Mouse (Mus musculus): ENCODE data around the gene Map3k1. TPM values are rescaled to one million over a fixed set of nuclear protein-coding genes. Genes with fewer than 3 reads are reported as not detected.

Map3k1 gene
- polyA plus RNA-seq, 1 experiment from 2014 or later: 13.3 TPM

GRCm38 (mm10) chr13:111786584-111786983, 22.2 kb downstream of the Map3k1 start:
- H3K9ac ChIP-seq (ENCODE audit: low read length): no peak overlapping the region
- no peak for ATAC-seq (ENCODE audit: low FRiP score, low TSS enrichment)
- peaks cover 6% of the 10 kb centered on the region for H3K4me1 ChIP-seq (replicated peaks; ENCODE audit: control insufficient read depth, insufficient read depth)

GRCm38 (mm10) chr13:111783451-111783850, 25.3 kb downstream of the Map3k1 start:
- Histone ChIP-seq H3K36me3 (ENCODE audit: control insufficient read depth, insufficient read depth, low read length) (no peaks in the 10 kb centered on the region), H3K4me3 (ENCODE audit: low read depth, low read length) (no peak overlapping the region), H3K9me3 (ENCODE audit: control insufficient read depth, low read length) (no peaks in the 10 kb centered on the region), H3K9ac (ENCODE audit: low read length) (no peak overlapping the region), H3K27ac (replicated peaks) (no peak overlapping the region), H3K27me3 (ENCODE audit: control insufficient read depth, insufficient read depth, low read length) (no peaks in the 10 kb centered on the region), H3K4me2 (replicated peaks; ENCODE audit: low read depth) (no peak overlapping the region), H3K4me1 (replicated peaks; ENCODE audit: control insufficient read depth, insufficient read depth) (no peaks in the 10 kb centered on the region; the same call in 1 of the 2 replicates)
- no peak for TF ChIP-seq EP300 (optimal IDR thresholded peaks at IDR 0.05)
- no peak for TF ChIP-seq CTCF (IDR thresholded peaks at IDR 0.05; ENCODE audit: low read depth)
- DNase-seq (ENCODE audit: low spot score): no peak
- ATAC-seq (ENCODE audit: low FRiP score, low TSS enrichment): no peak
- 65% methylated on average over 8 of the region's 8 CpGs for WGBS

More at GRCm38 (mm10) chr13:111786584-111786983, 22.2 kb downstream of the Map3k1 start:
- WGBS: 93% methylated on average over 7 of the region's 7 CpGs
- Histone ChIP-seq H3K27ac (replicated peaks) (no peak overlapping the region), H3K4me2 (replicated peaks; ENCODE audit: low read depth) (no peak overlapping the region), H3K9me3 (ENCODE audit: control insufficient read depth, low read length) (no peaks in the 10 kb centered on the region), H3K36me3 (ENCODE audit: control insufficient read depth, insufficient read depth, low read length) (no peaks in the 10 kb centered on the region), H3K27me3 (ENCODE audit: control insufficient read depth, insufficient read depth, low read length) (no peaks in the 10 kb centered on the region), H3K4me3 (ENCODE audit: low read depth, low read length) (no peak overlapping the region)
- no peak for TF ChIP-seq CTCF (IDR thresholded peaks at IDR 0.05; ENCODE audit: low read depth)
- no peak for TF ChIP-seq EP300 (optimal IDR thresholded peaks at IDR 0.05)
- DNase-seq (ENCODE audit: low spot score): no peak

- H3K4me2 ChIP-seq (replicated peaks; ENCODE audit: low read depth): no peak overlapping the region
- no peak overlapping the region for H3K4me3 ChIP-seq (ENCODE audit: low read depth, low read length)
- no peak for TF ChIP-seq EP300 (optimal IDR thresholded peaks at IDR 0.05)
- TF ChIP-seq CTCF (IDR thresholded peaks at IDR 0.05; ENCODE audit: low read depth): peak; percentile 16; the same call in 1 of the 2 replicates
- no peaks in the 10 kb centered on the region for H3K27me3 ChIP-seq (ENCODE audit: control insufficient read depth, insufficient read depth, low read length)
- WGBS: 57% methylated on average over 5 of the region's 5 CpGs
- DNase-seq (ENCODE audit: low spot score) (no peak), ATAC-seq (ENCODE audit: low FRiP score, low TSS enrichment) (no peak)
- H3K9ac ChIP-seq (ENCODE audit: low read length): no peak overlapping the region
- 0 out of 2 replicates have a peak, but pooled peaks cover 5% of the 10 kb centered on the region for H3K36me3 ChIP-seq (ENCODE audit: control insufficient read depth, insufficient read depth, low read length)
- H3K4me1 ChIP-seq (replicated peaks; ENCODE audit: control insufficient read depth, insufficient read depth): no peaks in the 10 kb centered on the region; the same call in 1 of the 2 replicates
- H3K27ac ChIP-seq (replicated peaks): no peak overlapping the region
- no peaks in the 10 kb centered on the region for H3K9me3 ChIP-seq (ENCODE audit: control insufficient read depth, low read length)
Measured at GRCm38 (mm10) chr13:111779471-111779870, 29.3 kb downstream of the Map3k1 start.

DNA sequence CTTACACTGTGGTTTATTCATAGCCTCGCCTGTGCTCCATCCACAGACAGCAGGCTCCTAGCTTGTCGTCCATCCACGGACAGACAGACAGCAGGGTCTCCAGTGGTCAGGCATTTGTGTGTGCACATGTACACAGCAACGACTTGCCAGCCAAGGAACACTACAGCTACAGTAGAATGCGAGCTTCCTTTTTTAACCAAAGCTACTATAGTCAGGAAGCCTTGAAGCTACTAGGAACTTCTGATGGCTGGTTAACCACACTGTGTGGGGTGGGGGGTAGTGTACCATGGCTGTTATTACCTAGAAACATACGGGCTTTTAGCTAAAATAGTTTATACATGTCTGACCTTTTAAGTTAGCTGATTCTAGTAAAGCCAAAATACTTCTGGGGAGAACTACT, 30.2 kb downstream of the Map3k1 start:
- ATAC-seq (ENCODE audit: low FRiP score, low TSS enrichment): no peak
- no peak for DNase-seq (ENCODE audit: low spot score)
- Histone ChIP-seq H3K27ac (replicated peaks) (no peak overlapping the region), H3K27me3 (ENCODE audit: control insufficient read depth, insufficient read depth, low read length) (no peaks in the 10 kb centered on the region), H3K9ac (ENCODE audit: low read length) (no peak overlapping the region), H3K4me2 (replicated peaks; ENCODE audit: low read depth) (no peak overlapping the region), H3K9me3 (ENCODE audit: control insufficient read depth, low read length) (no peaks in the 10 kb centered on the region), H3K4me3 (ENCODE audit: low read depth, low read length) (no peak overlapping the region), H3K36me3 (ENCODE audit: control insufficient read depth, insufficient read depth, low read length) (peaks cover 8% of the 10 kb centered on the region; the same call in 1 of the 2 replicates), H3K4me1 (replicated peaks; ENCODE audit: control insufficient read depth, insufficient read depth) (no peaks in the 10 kb centered on the region; the same call in 1 of the 2 replicates)
- TF ChIP-seq EP300 (optimal IDR thresholded peaks at IDR 0.05): no peak
- no peak for TF ChIP-seq CTCF (IDR thresholded peaks at IDR 0.05; ENCODE audit: low read depth)
- WGBS: 56% methylated on average over 6 of the region's 6 CpGs

- H3K4me3 ChIP-seq (ENCODE audit: low read depth, low read length): no peak overlapping the region
- ATAC-seq (ENCODE audit: low FRiP score, low TSS enrichment): no peak
- H3K27me3 ChIP-seq (ENCODE audit: control insufficient read depth, insufficient read depth, low read length): no peaks in the 10 kb centered on the region
- H3K4me2 ChIP-seq (replicated peaks; ENCODE audit: low read depth): no peak overlapping the region
- no peaks in the 10 kb centered on the region for H3K9me3 ChIP-seq (ENCODE audit: control insufficient read depth, low read length)
- no peak for DNase-seq (ENCODE audit: low spot score)
- no peak overlapping the region for H3K27ac ChIP-seq (replicated peaks)
- no peaks in the 10 kb centered on the region for H3K4me1 ChIP-seq (replicated peaks; ENCODE audit: control insufficient read depth, insufficient read depth)
- H3K36me3 ChIP-seq (ENCODE audit: control insufficient read depth, insufficient read depth, low read length): peaks cover 12% of the 10 kb centered on the region; the same call in 1 of the 2 replicates
- 74% methylated on average over 10 of the region's 10 CpGs for WGBS
- no peak for TF ChIP-seq EP300 (optimal IDR thresholded peaks at IDR 0.05)
- no peak overlapping the region for H3K9ac ChIP-seq (ENCODE audit: low read length)
Measured at GRCm38 (mm10) chr13:111777865-111778264, 30.9 kb downstream of the Map3k1 start.

GRCm38 (mm10) chr13:111777179-111777578, 31.6 kb downstream of the Map3k1 start:
- TF ChIP-seq EP300 (optimal IDR thresholded peaks at IDR 0.05): no peak
- no peak for TF ChIP-seq CTCF (IDR thresholded peaks at IDR 0.05; ENCODE audit: low read depth)
- H3K27ac ChIP-seq (replicated peaks): no peak overlapping the region
- H3K9ac ChIP-seq (ENCODE audit: low read length): no peak overlapping the region
- DNase-seq (ENCODE audit: low spot score): no peak
- H3K36me3 ChIP-seq (ENCODE audit: control insufficient read depth, insufficient read depth, low read length): peaks cover 12% of the 10 kb centered on the region; the same call in 1 of the 2 replicates
- no peak for ATAC-seq (ENCODE audit: low FRiP score, low TSS enrichment)
- no peak overlapping the region for H3K4me3 ChIP-seq (ENCODE audit: low read depth, low read length)
- H3K27me3 ChIP-seq (ENCODE audit: control insufficient read depth, insufficient read depth, low read length): no peaks in the 10 kb centered on the region
- no peak overlapping the region for H3K4me2 ChIP-seq (replicated peaks; ENCODE audit: low read depth)
- WGBS: 41% methylated on average over 7 of the region's 7 CpGs
- no peaks in the 10 kb centered on the region for H3K9me3 ChIP-seq (ENCODE audit: control insufficient read depth, low read length)
- H3K4me1 ChIP-seq (replicated peaks; ENCODE audit: control insufficient read depth, insufficient read depth): no peaks in the 10 kb centered on the region

Data from stomach, postnatal 0 days (tissue).